Mouse (Mus musculus) cerebellum, postnatal 10 days (tissue): ENCODE measurements around the gene Mecr.
A peak's percentile ranks its signal among the peaks of the same experiment; 100 is the strongest.

Experiments used
- DNase-seq, 2 experiments: peaks; one replicate each; pipeline ENCODE4 v3.0.0; 2021; ENCODE audit warnings: mixed read lengths in 2 of 2

Gene Mecr

GRCm38 (mm10) chr4:131897787-131898186, 54.5 kb downstream of the Mecr start:
- DNase-seq, result no peak

GRCm38 (mm10) chr4:131898503-131899179, 55.4 kb downstream of the Mecr start:
- no peak for DNase-seq

GRCm38 (mm10) chr4:131899180-131899554, 55.9 kb downstream of the Mecr start:
- DNase-seq, result peak; percentile 56 to 57

GRCm38 (mm10) chr4:131901090-131901489, 57.8 kb downstream of the Mecr start:
- no peak for DNase-seq

- DNase-seq, result peak; percentile 65 to 74
These were observed 61.2 kb downstream of the Mecr start for GRCm38 (mm10) chr4:131904478-131904877.

GRCm38 (mm10) chr4:131906423-131906822, 63.2 kb downstream of the Mecr start:
- no peak for DNase-seq

- peak in 1 of 2 experiments; percentile 31 for DNase-seq
These were observed 64.6 kb downstream of the Mecr start for GRCm38 (mm10) chr4:131907912-131908311.

GRCm38 (mm10) chr4:131910237-131910994, 67.1 kb downstream of the Mecr start:
- DNase-seq, result peak; percentile 17 to 28

- no peak for DNase-seq
These were observed 68.3 kb downstream of the Mecr start for GRCm38 (mm10) chr4:131911521-131911920.

GRCm38 (mm10) chr4:131913526-131913925, 70.3 kb downstream of the Mecr start:
- DNase-seq, result no peak

- DNase-seq, result no peak
These were observed 70.9 kb downstream of the Mecr start for GRCm38 (mm10) chr4:131914046-131914643.

GRCm38 (mm10) chr4:131914891-131915469, 71.7 kb downstream of the Mecr start:
- DNase-seq, result peak in 1 of 2 experiments; percentile 40

GRCm38 (mm10) chr4:131915821-131916328, 72.6 kb downstream of the Mecr start:
- peak in 1 of 2 experiments; percentile 13 for DNase-seq

- peak; percentile 80 to 84 for DNase-seq
These were observed 73.2 kb downstream of the Mecr start for GRCm38 (mm10) chr4:131916425-131916824.

- DNase-seq, result no peak
These were observed 73.8 kb downstream of the Mecr start for GRCm38 (mm10) chr4:131917010-131917555.
